Mouse (Mus musculus) thymus, adult 18-20 months (tissue): Measurements from ENCODE around the gene Osgep.
"Not testable (repeated sequence)": the region's sequence is repeated elsewhere in the genome, so short reads cannot be mapped to it uniquely, and the experiment has no call there.

Experiments used
- DNase-seq, 2 experiments: peaks; one replicate each; pipeline ENCODE4 v3.0.0; 2022; ENCODE audit warnings: mixed read lengths in 2 of 2

The Osgep gene

GRCm38 (mm10) chr14:50930754-50931492, 6.2 kb upstream of the Osgep start, which contains the start of the genes Pip4p1 and Pnp:
TSS of gene Pip4p1 (minus strand) at chr14:50930856.
TSS of gene Pnp (plus strand) at chr14:50931082.
- DNase-seq = peak; percentile 98 to 99

- peak in 1 of 2 experiments; percentile 73 for DNase-seq
Measured at GRCm38 (mm10) chr14:50930377-50930753, 5.7 kb upstream of the Osgep start.

GRCm38 (mm10) chr14:50929951-50930350, 5.3 kb upstream of the Osgep start:
- no peak for DNase-seq

- DNase-seq = no peak
Measured at GRCm38 (mm10) chr14:50927366-50927765, 2.7 kb upstream of the Osgep start.

- DNase-seq = peak in 1 of 2 experiments; percentile 4
Measured at GRCm38 (mm10) chr14:50925111-50925920, 623 bp upstream of the Osgep start.

GRCm38 (mm10) chr14:50923437-50923836, 1.3 kb downstream of the Osgep start:
- not testable (repeated sequence) for DNase-seq

DNA sequence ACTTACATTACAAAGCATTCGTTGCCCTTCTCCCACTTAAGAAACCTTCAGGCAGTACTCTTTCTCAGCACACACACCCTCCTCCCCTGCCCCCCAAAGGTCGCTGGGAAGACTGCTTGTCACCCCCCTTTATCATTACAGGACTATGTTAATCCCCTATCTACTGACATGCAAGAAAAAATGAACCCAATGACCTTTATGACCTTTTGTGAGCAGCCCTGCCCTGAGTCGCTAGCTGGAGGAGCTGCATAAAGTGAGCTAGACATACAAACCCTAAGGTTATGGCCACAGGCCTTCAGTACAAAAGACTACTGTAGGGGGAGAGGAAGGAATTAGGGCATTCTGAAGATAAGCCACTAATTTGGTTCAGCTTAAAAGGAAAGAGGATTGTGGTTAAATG, 13.3 kb downstream of the Osgep start:
- no peak for DNase-seq

DNA sequence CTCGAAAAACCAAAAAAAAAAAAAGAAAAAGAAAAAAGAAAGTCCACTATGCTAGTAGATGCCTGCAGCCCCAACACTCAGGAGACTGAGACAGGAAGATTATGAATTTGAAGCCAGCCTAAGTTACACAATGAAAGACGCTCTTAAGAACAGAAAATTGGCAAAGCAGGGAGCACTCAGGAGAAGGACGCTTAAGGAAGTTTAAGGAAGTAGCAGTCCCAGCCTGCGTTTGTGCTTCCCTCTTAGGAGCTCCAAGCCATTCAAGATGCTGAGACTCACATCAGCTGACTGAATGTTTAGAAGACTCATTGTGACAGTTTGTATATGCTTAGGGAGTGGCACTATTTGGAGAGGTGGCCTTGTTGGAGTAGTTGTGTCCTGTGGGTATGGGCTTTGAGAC, 16.6 kb downstream of the Osgep start:
- no peak for DNase-seq

DNA sequence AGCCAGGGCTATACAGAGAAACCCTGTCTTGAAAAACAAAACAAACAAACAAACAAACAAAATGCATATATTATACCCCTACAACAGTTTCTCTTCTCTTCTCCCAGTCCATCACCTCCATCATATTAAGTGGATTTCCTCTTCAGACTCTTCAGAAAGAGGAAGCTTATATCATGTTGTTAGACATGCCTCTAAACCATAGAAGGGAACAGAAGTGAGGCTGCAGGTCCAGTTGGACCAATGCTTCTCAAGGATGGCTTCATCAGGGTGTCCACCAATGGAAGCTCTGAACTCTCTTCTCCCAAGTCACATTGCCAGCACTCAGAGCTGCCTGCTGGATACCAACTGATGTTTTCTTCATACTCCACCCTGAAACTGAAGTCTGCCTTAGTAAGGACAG, 19.4 kb downstream of the Osgep start:
- not testable (repeated sequence) for DNase-seq

- no peak for DNase-seq
Measured at GRCm38 (mm10) chr14:50904828-50905129, 19.9 kb downstream of the Osgep start.

GRCm38 (mm10) chr14:50903973-50904827, 20.5 kb downstream of the Osgep start:
- DNase-seq = no peak

DNA sequence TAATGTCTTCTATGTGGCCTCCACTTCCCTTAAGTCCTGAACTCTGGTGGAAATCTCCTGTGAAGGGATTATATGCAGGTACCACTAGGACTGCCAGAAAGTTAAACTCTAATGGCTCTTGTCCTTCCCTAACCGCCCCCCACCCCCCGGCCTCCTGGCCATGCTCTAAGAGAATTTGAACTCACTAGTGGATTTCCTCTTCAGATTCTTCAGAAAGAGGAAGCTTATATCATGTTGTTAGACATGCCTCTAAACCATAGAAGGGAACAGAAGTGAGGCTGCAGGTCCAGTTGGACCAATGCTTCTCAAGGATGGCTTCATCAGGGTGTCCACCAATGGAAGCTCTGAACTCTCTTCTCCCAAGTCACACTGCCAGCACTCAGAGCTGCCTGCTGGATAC, 26.7 kb downstream of the Osgep start:
- DNase-seq = not testable (repeated sequence)

- DNase-seq = no peak
Measured at GRCm38 (mm10) chr14:50897374-50897765, 27.3 kb downstream of the Osgep start, which contains the start of gene Klhl33. TSS of gene Klhl33 (minus strand) at chr14:50897507.

DNA sequence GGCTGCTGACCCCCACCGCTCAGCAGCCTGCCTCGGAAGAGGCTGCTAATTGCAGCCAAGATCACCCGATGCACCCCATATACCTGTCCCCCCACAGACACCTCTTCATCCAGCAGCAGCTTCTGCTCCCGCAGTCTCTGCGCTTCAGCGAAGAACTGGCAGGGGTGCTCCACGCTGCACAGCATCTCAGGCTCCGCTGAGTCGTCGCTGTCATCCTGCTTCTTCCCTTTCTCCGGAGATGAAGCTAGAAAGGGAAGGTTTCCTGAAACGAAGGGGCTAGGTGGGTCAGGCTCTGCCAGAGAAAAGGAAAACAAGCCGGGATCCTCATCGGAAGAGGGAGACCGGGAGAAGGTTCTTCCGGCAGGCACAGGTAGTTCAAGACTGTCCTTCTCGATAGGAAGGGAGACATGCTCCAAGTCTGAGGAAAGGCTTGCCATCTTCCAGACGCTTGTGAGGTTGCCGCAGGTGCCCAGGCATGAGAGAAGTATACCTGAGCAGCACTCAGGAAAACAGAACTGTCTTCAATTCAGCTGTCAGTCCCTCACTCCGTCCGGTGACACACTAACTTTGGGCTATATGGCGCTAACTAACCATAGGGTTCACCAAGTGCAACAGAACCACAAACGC, 27.8 kb downstream of the Osgep start:
- no peak for DNase-seq

DNA sequence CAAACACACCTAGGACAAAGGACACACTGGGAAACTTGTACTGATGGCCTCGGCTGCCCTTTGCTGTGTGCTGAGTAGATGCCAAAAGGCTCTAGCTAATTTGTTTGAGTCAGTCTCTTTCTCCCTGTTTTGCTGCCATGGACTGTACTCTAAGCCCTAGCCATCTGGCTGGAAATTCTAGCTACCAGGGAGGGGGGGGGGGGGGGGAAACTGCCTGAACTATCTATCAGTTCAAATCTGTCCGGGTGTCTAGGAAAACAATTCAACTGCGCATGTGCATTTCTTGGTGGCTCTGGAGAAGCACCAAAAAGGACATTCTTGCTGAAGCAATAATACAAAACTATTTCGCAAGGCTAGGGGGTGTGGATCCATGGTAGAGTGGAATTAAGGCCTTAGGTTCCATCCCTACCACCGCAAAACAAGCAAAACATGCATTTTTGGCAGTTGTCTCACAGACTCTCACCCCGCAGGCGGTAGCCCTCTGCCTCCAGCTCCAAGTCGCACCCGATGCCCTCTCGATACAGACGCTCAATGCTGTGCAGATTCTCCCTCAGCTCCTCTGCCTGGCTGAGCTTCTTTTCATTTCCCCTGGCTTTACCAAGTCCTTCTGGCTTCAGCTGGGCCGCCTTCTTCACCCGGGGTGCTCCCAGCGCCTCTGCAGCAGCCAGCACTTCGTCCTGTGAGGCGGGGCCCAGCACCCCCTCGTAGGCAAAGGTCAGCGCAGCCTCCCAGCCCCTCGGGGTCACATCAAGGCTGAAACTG, 28.5 kb downstream of the Osgep start:
- DNase-seq = no peak

DNA sequence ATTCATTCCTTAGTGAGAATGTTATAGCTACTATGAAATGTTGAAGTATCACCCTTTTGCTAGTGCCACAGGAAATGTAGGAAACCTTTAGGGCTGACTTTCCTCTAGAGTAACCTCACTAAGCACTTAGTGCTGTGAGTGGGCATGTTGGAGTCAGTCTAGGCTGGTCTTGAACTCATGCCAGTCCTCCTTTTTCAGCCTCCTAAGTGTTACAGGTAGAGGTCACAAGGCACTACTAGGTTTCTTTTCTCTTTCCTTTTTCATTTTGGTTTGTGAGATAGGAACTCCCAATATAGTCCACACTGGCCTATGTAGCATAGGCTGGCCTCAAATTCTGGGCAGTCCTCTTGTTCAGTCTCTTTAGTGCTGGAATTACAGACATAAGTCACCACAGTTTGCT, 29.3 kb downstream of the Osgep start:
- DNase-seq = no peak

DNA sequence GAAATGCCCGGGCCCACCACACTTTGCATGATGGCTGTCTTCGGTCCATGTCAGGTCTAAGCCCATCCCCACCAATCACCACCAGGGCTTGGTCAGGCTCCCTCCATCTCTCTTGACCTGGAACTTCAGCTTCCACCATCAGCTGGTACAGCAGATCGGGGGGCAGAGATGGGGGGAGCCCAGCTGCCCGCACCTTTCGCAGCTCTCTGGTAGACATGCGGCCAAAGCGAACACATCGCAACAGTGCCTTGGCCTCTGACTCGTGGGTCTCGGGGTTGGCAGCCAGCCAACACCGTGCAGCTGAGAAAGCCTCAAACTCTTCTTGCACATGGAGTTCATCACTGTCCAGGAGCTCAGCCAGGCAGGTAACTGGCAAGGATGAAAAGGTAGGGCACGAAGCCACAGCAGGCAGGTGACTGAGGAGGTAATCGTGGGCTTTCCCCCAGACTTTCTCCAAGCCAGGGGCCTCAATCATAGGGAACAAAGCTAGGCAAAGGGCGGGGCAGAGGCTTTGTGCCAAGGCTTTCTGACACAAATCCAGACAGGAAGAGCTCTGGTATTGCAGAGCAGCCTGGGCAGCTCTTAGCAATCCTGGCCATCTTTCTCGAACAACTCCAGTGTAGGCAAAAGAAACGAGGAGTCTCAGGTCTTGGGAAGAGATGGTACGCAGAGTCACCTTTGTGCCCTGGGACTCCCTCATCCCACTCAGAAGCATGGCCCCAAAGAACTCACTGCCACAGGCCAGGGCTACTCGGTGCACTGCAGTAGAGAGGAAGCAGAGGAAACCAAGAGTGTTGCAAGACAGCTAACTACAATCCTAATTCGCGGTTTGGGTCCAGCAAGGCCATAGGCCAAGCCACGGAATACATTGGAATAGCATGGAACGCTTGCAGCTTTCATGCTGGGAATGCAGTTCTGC, 31.9 kb downstream of the Osgep start:
- no peak for DNase-seq

DNA sequence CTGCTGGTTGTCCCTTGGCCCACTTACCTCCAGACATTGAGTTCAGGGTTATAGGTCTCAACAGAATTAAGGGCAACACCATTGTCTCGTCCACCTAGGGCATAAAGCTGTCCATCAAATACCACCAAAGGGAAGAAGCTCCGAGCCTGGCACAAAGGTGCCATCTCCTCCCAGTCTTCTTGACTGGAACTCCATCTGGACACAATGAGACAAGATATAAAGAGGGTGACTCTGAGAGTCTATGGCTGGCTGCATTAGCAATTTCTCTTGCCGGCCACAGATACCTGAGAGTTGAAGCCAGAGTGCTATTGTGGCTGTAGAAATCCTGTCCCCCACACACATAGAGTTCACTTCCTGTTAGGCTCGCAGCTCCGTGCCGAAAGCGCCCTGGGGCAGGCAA, 32.6 kb downstream of the Osgep start:
- DNase-seq = no peak

DNA sequence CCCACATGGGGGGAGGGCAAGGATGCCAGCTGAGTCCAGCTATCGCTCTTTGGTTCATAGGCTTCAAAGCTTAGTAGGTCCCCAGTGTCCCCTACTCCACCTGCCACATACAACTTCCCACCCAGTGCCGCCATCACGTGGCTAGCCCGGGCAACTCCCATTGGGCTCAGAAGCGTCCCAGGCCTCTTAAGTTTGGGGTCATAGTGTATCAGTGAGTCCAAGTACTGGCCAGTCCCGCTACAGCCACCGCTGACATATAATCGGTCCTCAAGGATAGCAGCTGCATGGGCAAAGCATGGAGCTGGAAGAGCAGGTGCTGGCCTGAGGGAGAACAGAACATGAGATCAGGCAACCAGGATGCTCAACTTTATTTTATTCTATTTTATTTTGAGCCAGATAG, 33.1 kb downstream of the Osgep start:
- DNase-seq = no peak

DNA sequence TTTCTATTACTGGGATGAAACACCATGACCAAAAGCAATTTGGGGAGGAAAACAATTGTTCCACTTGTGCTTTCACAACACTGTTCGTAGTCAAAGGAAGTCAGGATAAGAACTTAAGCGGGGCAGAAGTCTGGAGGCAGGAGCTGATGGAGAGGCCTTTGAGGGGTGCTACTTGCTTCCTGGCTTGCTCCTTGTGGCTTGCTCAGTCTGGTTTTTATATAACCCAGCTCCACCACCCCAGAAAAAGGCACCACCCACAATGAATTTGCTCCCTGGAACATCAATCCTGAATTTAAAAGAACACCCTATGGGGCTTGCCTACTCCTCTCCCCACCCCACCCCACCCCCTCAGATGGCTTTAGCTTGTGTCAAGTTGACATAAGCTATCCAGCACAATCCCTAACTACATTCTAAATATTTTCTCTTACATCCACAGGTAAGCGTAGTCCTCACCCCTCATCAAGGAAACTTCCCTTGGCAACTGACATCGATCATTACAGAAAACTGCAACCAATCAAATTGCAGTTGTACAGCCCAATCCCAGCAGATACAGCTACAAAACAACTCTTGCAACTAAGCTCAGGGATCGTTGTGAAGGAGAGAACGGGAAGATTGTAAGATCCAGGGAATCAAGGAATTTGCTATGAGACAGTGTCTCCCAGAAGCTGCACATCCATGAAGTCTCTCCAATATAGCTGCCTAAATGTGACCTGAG, 48.3 kb downstream of the Osgep start:
- no peak for DNase-seq
